Mouse (Mus musculus): ENCODE measurements at regions not wholly inside any gene's neighbourhood (a gene's known extent, or its start where the extent isn't known, plus 50 kb on each side); places are given as distances from the start of the nearest gene placed in this dataset.
A peak's percentile ranks its signal among the peaks of the same experiment; 100 is the strongest.

- no peak for TF ChIP-seq GATA4 (IDR thresholded peaks at IDR 0.05; ENCODE audit: insufficient replicate concordance, low read length)
These were observed 89.0 kb downstream of the Akr1d1 start for GRCm38 (mm10) chr6:37618990-37619389.

- no peak for TF ChIP-seq GATA4 (IDR thresholded peaks at IDR 0.05; ENCODE audit: insufficient replicate concordance, low read length)
These were observed 91.5 kb downstream of the Akr1d1 start for GRCm38 (mm10) chr6:37621364-37622029.

GRCm38 (mm10) chr6:37622273-37622672, 92.3 kb downstream of the Akr1d1 start:
- no peak for TF ChIP-seq GATA4 (IDR thresholded peaks at IDR 0.05; ENCODE audit: insufficient replicate concordance, low read length)

- peak; percentile 97 for TF ChIP-seq GATA4 (IDR thresholded peaks at IDR 0.05; ENCODE audit: insufficient replicate concordance, low read length)
These were observed 97.2 kb downstream of the Akr1d1 start for GRCm38 (mm10) chr6:37627206-37627605.

GRCm38 (mm10) chr6:37633948-37634347, 104.0 kb downstream of the Akr1d1 start:
- no peak for TF ChIP-seq GATA4 (IDR thresholded peaks at IDR 0.05; ENCODE audit: insufficient replicate concordance, low read length)

GRCm38 (mm10) chr6:37642066-37642465, 112.1 kb downstream of the Akr1d1 start:
- TF ChIP-seq GATA4 (IDR thresholded peaks at IDR 0.05; ENCODE audit: insufficient replicate concordance, low read length), result no peak

- no peak for TF ChIP-seq GATA4 (IDR thresholded peaks at IDR 0.05; ENCODE audit: insufficient replicate concordance, low read length)
These were observed 112.7 kb downstream of the Akr1d1 start for GRCm38 (mm10) chr6:37642701-37643121.

GRCm38 (mm10) chr6:37643176-37643575, 113.2 kb downstream of the Akr1d1 start:
- TF ChIP-seq GATA4 (IDR thresholded peaks at IDR 0.05; ENCODE audit: insufficient replicate concordance, low read length), result no peak

GRCm38 (mm10) chr6:37643718-37644117, 113.7 kb downstream of the Akr1d1 start:
- TF ChIP-seq GATA4 (IDR thresholded peaks at IDR 0.05; ENCODE audit: insufficient replicate concordance, low read length), result no peak

- no peak for TF ChIP-seq GATA4 (IDR thresholded peaks at IDR 0.05; ENCODE audit: insufficient replicate concordance, low read length)
These were observed 115.6 kb downstream of the Akr1d1 start for GRCm38 (mm10) chr6:37645551-37645950.

GRCm38 (mm10) chr6:37658021-37658650, 128.2 kb downstream of the Akr1d1 start:
- no peak for TF ChIP-seq GATA4 (IDR thresholded peaks at IDR 0.05; ENCODE audit: insufficient replicate concordance, low read length)

GRCm38 (mm10) chr6:37662747-37663146, 132.8 kb downstream of the Akr1d1 start:
- no peak for TF ChIP-seq GATA4 (IDR thresholded peaks at IDR 0.05; ENCODE audit: insufficient replicate concordance, low read length)

GRCm38 (mm10) chr6:37665576-37665975, 135.6 kb downstream of the Akr1d1 start:
- TF ChIP-seq GATA4 (IDR thresholded peaks at IDR 0.05; ENCODE audit: insufficient replicate concordance, low read length), result no peak

GRCm38 (mm10) chr6:37669407-37669806, 139.4 kb downstream of the Akr1d1 start:
- TF ChIP-seq GATA4 (IDR thresholded peaks at IDR 0.05; ENCODE audit: insufficient replicate concordance, low read length), result no peak

- peak; percentile 22; the same call in 1 of the 2 replicates for TF ChIP-seq GATA4 (IDR thresholded peaks at IDR 0.05; ENCODE audit: insufficient replicate concordance, low read length)
These were observed 140.7 kb downstream of the Akr1d1 start for GRCm38 (mm10) chr6:37670701-37671100.

- TF ChIP-seq GATA4 (IDR thresholded peaks at IDR 0.05; ENCODE audit: insufficient replicate concordance, low read length), result no peak
These were observed 149.9 kb downstream of the Akr1d1 start for GRCm38 (mm10) chr6:37679871-37680270.

GRCm38 (mm10) chr6:37686094-37686493, 156.1 kb downstream of the Akr1d1 start:
- no peak for TF ChIP-seq GATA4 (IDR thresholded peaks at IDR 0.05; ENCODE audit: insufficient replicate concordance, low read length)
